Mouse (Mus musculus) cerebellum, adult 11 months (tissue): ENCODE measurements at regions not wholly inside any gene's neighbourhood (a gene's known extent, or its start where the extent isn't known, plus 50 kb on each side); places are given as distances from the start of the nearest gene placed in this dataset.
"Not testable (repeated sequence)": the region's sequence is repeated elsewhere in the genome, so short reads cannot be mapped to it uniquely, and the experiment has no call there.

ENCODE experiments used
- DNase-seq: peaks from one replicate; pipeline ENCODE4 v3.0.0; 2022

GRCm38 (mm10) chr5:100309807-100310165 lies 106.2 kb downstream of the Sec31a start:
- DNase-seq = no peak

DNA sequence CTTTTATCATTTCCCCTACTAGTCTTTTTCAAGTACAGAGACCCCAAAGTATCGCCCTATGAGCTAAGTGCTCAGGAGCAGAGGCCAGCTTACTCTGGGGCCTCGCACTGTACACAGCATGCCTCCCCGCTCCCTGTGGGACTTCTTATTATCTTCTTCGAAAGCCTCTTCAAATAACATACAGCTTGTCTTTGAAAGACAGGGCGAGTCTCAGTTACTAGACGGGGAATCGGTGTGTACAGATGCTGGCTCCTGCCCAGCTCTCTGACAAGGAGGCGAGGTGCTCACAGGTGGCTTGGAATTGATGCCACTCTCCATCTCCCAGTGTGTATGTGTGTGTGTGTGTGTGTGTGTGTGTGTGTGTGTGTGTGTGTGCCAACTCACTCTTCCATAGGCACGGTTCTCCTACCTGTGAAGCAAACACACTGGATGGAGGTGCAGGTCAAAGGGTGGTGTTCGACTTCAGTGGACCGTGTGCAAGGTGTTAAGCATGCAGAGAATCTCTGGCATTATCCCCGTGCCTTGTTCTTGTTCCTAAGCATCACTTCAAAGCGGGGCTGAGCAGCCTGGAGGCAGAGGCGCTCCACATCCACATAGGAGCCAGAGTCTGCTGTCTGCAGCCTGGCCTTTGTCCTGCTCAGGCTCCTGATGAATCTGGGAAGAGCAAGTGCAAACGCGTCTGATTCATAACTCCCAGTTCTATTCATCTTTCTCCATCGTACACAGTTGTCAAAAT lies 106.8 kb downstream of the Sec31a start:
- DNase-seq = no peak

DNA sequence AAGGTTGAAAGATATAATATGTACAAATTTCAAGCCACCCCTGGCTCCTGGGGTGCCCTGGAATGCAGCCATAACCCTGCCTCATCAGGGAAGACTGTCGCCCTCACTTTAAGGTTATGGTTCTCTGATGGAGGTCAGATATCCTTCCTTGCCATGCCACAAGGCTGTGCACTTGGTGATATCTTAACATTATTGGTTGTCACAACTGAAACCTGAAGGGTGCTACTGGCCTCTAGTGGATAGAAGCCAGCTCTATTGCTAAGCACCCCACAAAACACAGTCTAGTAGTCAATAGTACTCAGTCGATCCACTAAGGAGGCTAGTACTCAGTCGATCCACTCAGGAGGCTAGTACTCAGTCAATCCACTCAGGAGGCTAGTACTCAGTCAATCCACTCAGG lies 111.6 kb downstream of the Sec31a start:
- DNase-seq = no peak

DNA sequence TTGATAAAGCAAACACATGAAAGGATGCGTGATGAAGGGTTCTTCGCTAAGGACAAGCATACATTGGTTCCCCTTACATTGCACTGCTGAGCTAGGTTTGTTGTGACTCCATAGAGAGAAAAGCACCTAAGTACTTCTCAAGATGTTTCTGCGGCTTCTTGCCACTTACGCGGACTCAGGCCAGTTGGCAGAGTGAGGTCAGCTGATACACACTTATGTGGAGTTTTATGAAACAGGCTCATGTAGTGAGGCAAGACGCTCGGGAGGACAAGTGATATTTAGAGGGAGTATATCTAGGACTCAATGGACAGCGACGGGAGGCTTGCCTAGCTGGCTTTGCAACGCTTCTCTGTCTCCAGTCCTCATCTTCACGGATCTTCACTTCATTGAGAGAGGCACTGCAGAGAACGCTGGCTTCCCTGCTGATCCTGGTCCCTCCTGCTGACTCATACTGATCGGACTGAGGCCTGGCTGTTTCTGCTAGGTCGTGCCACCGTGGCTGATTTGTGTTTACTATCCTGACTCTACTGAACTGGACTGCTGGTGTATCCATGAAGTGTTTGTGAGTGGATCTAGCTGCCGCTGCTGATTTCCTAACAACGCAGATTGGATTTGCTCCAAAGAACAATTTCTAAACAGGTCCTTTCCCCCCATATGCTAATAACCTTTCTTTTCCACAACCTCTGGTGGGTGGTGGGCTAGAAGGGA lies 113.8 kb downstream of the Sec31a start:
- DNase-seq = no peak

- no peak for DNase-seq
Measured at GRCm38 (mm10) chr5:100299141-100299540, 116.9 kb downstream of the Sec31a start.

- DNase-seq = no peak
Measured at GRCm38 (mm10) chr5:100294189-100294588, 121.8 kb downstream of the Sec31a start.

- no peak for DNase-seq
Measured at GRCm38 (mm10) chr5:100280215-100280614, 120.6 kb upstream of the Tmem150c start.

GRCm38 (mm10) chr5:100279474-100279873 lies 119.9 kb upstream of the Tmem150c start:
- DNase-seq = peak; percentile 36

- no peak for DNase-seq
Measured at GRCm38 (mm10) chr5:100274674-100275073, 115.1 kb upstream of the Tmem150c start.

DNA sequence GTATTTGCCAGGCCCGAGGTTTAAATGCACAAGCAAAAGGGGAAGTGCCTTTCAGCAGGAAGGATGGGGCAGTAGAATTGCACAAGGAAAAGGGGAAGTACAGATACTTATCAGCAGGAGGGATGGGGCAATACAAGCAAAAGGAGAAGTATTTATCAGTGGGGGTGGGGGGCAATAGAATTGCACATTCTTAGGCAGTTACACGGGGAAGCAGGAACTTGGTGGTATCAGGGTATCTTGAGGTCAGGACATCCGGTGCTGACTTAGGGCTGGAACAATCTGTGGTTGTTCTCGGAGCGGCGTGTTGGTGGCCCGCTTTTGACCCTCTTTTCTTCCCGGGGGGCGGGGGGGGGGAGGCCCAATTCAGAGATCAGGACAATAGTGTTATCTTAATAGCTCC lies 112.4 kb upstream of the Tmem150c start:
- not testable (repeated sequence) for DNase-seq

- no peak for DNase-seq
Measured at GRCm38 (mm10) chr5:100270841-100271686, 111.5 kb upstream of the Tmem150c start.

DNA sequence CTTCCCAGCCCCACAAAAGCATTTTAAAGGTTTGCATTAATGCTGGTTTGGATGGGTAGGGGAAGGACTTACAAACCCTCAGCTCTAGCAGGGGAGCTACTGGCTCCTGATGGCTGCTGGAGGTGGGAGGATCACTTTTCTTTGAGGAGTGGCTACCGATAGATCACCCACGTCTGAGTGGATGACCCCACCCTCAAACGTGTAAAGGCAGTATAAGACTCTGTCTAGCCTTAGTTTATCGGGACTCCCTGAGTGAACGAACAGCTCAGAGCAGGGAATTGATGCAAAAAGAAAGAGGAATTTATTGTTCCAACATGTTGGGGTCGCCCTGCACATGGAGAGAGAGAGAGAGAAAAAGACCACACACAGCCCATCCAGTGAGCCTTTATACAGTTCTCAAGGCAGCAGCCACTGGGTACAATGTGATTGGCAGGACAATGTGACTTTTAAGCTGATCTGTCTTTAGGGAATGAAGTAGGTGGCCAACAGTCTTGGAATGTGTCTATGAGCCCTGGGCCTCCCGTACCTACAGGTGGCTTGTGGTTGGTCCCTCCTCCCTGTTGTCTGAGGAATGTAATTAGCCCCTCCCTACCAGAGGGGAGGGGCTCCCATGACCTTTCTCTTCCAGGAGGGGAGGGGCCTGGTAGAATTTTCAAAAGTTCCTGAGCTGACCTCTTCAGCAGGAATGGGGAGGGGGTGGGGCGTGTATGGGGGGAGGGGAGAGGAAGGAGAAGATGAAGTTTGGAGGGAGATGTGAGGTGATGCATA lies 108.7 kb upstream of the Tmem150c start:
- no peak for DNase-seq

DNA sequence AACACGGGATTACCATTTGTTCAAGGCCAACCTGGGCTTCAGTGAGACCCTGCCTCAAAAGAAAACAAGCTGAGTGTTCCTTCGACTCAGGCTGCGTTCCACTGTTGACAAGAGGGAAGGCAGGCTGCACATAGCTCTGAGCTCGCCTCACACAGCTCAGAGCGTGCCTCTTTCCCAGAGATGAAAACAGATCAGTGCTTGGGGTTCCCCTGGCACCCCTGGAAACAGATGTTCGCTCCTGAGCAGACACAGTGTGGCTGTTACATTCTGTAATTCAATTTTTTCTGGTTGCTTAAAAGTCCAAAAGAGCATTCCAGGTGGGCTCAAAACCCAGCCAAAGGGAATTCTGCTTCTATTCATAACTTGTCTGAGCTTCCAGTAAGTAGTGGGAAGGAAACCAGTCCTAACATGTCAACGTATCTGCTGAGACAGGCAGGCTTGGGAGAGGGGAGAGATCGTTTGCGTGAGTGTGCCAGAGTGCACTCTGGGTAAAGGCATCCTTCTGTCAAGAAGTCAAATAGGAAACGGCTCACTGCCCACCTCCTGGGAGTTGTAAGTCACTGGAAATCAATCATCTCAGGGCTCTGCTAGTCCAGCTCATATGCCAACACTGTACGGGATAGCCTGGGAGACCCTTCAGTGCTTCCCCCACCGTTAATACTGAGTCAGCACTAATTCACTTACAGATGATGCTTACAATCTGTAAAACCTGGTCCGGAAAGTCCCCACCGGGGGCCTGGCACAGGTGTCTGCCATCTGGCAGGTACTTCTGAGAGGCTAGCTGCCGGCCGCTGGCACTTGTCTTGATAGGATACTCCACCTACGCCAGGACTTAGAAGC lies 107.3 kb upstream of the Tmem150c start:
- DNase-seq = peak; percentile 81

- no peak for DNase-seq
Measured at GRCm38 (mm10) chr5:100259803-100260693, 100.4 kb upstream of the Tmem150c start.

- peak; percentile 22 for DNase-seq
Measured at GRCm38 (mm10) chr5:100258952-100259710, 99.5 kb upstream of the Tmem150c start.

DNA sequence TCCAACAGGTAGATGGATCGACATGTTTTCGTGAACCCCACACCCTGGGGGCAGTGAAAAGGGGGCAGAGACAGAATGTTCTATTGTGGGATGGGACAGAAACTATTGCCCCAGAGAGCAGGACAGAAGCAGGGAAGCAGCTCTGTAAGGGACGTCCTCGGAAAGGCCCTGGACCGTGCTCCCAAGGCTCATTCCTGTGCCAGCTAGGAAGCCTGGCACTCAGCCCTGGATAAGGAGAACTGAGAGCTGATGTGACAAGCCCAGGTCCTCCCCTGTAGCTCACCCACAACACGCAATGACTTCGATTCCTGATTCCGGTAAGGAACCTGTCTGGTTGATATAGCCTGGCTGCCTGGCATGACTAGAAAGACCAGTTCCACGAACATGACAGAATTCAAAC lies 95.7 kb upstream of the Tmem150c start:
- DNase-seq = no peak

GRCm38 (mm10) chr5:100252036-100252435 lies 92.4 kb upstream of the Tmem150c start:
- DNase-seq = no peak

- DNase-seq = no peak
Measured at GRCm38 (mm10) chr5:100249757-100250156, 90.1 kb upstream of the Tmem150c start.

- DNase-seq = no peak
Measured at GRCm38 (mm10) chr5:100248611-100249010, 89.0 kb upstream of the Tmem150c start.

GRCm38 (mm10) chr5:100246709-100247108 lies 87.1 kb upstream of the Tmem150c start:
- no peak for DNase-seq
